Mouse (Mus musculus) kidney, embryonic 16.5 days (tissue): ENCODE results near the gene Cyfip1. TPM values are rescaled to one million over a fixed set of nuclear protein-coding genes. Genes with fewer than 3 reads are reported as not detected.
A peak's percentile ranks its signal among the peaks of the same experiment; 100 is the strongest.

Source experiments
- ATAC-seq: fragments of 200-750 bp; cut with Nextera tagmentation; 2 replicates; pipeline ENCODE4 v1.8.0; 2017; ENCODE audit warnings: moderate TSS enrichment; ENCODE audit not compliant: low FRiP score, low TSS enrichment
- H3K27ac ChIP-seq: fragments of 300-500 bp; sonication (generic); 2 replicates; pipeline ENCODE4 v1.5.1; 2014; ENCODE audit warnings: low read length
- H3K27me3 ChIP-seq: fragments of 300-500 bp; sonication (generic); 2 replicates; pipeline ENCODE4 v1.6.1; 2014; ENCODE audit warnings: low read length, control low read depth, mixed read lengths; ENCODE audit not compliant: insufficient read depth
- H3K36me3 ChIP-seq: fragments of 300-500 bp; sonication (generic); 2 replicates; pipeline ENCODE4 v1.6.1; 2014; ENCODE audit warnings: low read length, control low read depth, mixed read lengths; ENCODE audit not compliant: insufficient read depth
- H3K4me1 ChIP-seq: fragments of 300-500 bp; sonication (generic); 2 replicates; pipeline ENCODE4 v1.6.1; 2014; ENCODE audit warnings: low read length, control low read depth, mixed read lengths; ENCODE audit not compliant: insufficient read depth
- H3K4me2 ChIP-seq: fragments of 300-500 bp; sonication (generic); replicated peaks from 2 replicates; pipeline ENCODE4 v1.6.1; 2014; ENCODE audit warnings: low read depth, low read length
- H3K4me3 ChIP-seq: fragments of 300-500 bp; sonication (generic); 2 replicates; pipeline ENCODE4 v1.5.1; 2014; ENCODE audit warnings: mild to moderate bottlenecking, low read length
- H3K9ac ChIP-seq: fragments of 300-500 bp; sonication (generic); replicated peaks from 2 replicates; pipeline ENCODE4 v1.6.1; 2014; ENCODE audit warnings: low read length
- H3K9me3 ChIP-seq: fragments of 300-500 bp; sonication (generic); 2 replicates; pipeline ENCODE4 v1.6.1; 2016; ENCODE audit warnings: low read length, control low read depth
- WGBS: fragments of 180-500 bp; shearing (Covaris S2); extraction: QIAGEN DNeasy Blood & Tissue Kit; methylation state at CpG from one replicate; pipeline ENCODE4 v1.1.7; 2014; 5-methylcytosine and 5-hydroxymethylcytosine counted together
- polyA plus RNA-seq: library from polyadenylated mRNA; unstranded; fragments of >200 nt; fragmentation: Nextera tagmentation; extraction: Ambion mirVana; gene quantifications from 2 replicates; pipeline ENCODE4 v1.2.1, GENCODE M21; 2015

The Cyfip1 gene
- polyA plus RNA-seq, 1 experiment from 2014 or later: 113 TPM

DNA sequence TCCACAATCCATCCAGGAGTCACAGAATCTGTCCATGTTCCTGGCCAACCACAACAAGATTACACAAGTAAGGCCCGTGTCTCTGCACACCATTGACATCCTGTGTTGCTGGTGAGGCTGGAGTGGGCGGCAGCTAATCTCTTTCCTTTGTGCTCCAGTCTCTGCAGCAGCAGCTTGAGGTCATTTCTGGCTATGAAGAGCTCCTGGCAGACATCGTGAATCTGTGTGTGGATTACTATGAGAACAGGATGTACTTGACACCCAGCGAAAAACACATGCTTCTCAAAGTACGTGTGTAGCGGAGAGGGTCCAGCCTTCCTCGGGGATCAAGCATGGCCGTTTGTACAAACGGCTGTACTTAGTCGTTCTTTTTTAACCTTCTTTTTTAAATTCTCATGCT lies 36.2 kb downstream of the Cyfip1 start:
- Histone ChIP-seq H3K36me3 (peaks cover 86% of the 10 kb centered on the region), H3K27me3 (no peaks in the 10 kb centered on the region), H3K4me1 (no peaks in the 10 kb centered on the region), H3K27ac (no peak overlapping the region), H3K4me2 (no peak overlapping the region), H3K9ac (no peak overlapping the region), H3K4me3 (no peak overlapping the region), H3K9me3 (no peaks in the 10 kb centered on the region)
- no peak for ATAC-seq
- WGBS: 91% methylated on average over 10 of the region's 10 CpGs

DNA sequence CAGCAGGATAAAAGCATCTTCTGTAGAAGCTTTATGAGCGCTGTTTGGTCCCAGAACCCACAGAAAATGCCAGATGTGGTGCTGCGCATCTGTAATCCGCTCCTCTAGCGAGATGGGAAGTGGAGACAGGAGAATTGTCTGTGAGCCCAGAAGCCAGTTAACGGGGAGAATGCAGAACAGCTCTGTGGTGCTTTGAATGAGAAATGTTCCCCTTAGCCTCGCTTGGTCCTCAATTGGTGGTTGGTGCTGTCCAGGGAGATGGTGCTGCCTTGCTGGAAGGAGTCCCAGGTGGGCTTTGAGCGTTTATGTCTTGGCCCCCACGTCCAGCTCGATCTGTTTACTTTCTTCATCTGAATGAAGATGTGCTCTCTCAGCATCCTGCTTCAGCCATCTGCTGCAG lies 39.3 kb downstream of the Cyfip1 start:
- Histone ChIP-seq H3K4me3 (no peak overlapping the region), H3K9ac (no peak overlapping the region), H3K9me3 (no peaks in the 10 kb centered on the region), H3K27ac (no peak overlapping the region), H3K27me3 (no peaks in the 10 kb centered on the region), H3K36me3 (peaks cover 62% of the 10 kb centered on the region), H3K4me1 (no peaks in the 10 kb centered on the region), H3K4me2 (no peak overlapping the region)
- 87% methylated on average over 9 of the region's 9 CpGs for WGBS
- no peak for ATAC-seq

DNA sequence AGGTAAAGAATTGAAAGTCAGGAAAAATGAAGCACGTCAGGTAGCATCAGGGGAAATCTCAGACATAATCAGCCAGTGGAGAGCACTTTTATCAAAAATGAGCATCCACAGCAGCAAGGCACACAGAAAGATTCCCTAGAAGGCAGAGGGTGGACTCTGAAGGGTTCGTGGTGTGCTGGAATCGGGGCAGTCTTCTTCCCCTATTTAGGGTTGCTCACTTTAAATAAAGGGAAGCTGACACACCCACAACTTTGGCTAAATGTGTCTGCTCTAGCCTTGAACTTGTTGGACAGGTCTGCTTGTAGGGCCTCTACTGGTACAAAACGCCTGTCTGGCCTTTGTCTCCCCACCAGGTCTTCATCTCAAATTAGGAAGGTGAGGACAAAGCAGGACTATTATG lies 47.1 kb downstream of the Cyfip1 start:
- Histone ChIP-seq H3K9me3 (no peaks in the 10 kb centered on the region), H3K4me3 (no peak overlapping the region), H3K36me3 (peaks cover 42% of the 10 kb centered on the region), H3K27me3 (no peaks in the 10 kb centered on the region), H3K4me2 (no peak overlapping the region), H3K9ac (no peak overlapping the region), H3K27ac (no peak overlapping the region), H3K4me1 (no peaks in the 10 kb centered on the region)
- WGBS: 93% methylated on average over 4 of the region's 4 CpGs
- ATAC-seq: no peak

DNA sequence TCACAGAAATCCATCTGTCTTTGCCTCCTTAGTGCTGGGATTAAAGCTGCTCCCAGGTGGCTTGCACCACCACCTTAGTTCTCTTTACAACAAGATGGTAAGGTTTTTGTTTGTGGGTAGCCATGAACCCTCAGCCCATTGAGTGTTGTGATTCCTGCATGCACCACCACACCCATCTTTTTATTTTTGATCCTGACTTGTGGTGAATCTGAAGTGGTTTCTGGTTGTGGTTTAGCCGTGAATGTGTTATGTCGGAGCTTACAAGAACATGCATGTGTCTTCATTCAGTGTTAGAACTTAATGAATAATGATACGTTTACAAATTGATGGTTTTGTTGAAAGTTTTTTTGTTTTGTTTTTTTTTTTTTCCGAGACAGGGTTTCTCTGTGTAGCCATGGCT lies 48.5 kb downstream of the Cyfip1 start:
- no peak overlapping the region for H3K9ac ChIP-seq
- no peak for ATAC-seq
- WGBS: 95% methylated on average over 4 of the region's 4 CpGs
- H3K4me3 ChIP-seq: no peak overlapping the region
- no peaks in the 10 kb centered on the region for H3K4me1 ChIP-seq
- H3K9me3 ChIP-seq: no peaks in the 10 kb centered on the region
- no peak overlapping the region for H3K4me2 ChIP-seq
- peaks cover 45% of the 10 kb centered on the region for H3K36me3 ChIP-seq
- H3K27me3 ChIP-seq: no peaks in the 10 kb centered on the region
- no peak overlapping the region for H3K27ac ChIP-seq

DNA sequence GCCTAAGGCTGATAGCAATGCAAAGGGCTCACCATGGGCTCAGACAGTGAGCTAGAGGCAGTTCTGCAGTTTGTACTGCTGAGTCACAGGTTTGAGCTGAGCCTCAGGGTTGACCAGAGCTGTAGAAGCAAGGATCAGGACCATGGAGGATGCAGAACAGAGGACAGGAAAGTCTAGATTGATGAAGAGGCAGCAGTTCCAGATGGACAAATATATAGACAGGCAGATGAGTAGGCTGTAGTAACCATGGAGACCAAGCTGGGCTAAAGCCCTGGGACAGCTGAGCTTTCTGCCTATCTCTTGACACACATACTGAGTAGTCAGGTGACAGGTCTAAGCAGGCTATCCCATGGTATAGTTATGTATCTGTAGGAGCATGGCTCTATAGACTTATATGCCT lies 49.2 kb downstream of the Cyfip1 start:
- no peaks in the 10 kb centered on the region for H3K4me1 ChIP-seq
- no peak overlapping the region for H3K27ac ChIP-seq
- H3K4me2 ChIP-seq: no peak overlapping the region
- H3K36me3 ChIP-seq: peaks cover 45% of the 10 kb centered on the region
- ATAC-seq: no peak
- no peak overlapping the region for H3K9ac ChIP-seq
- H3K9me3 ChIP-seq: no peaks in the 10 kb centered on the region
- no peak overlapping the region for H3K4me3 ChIP-seq
- H3K27me3 ChIP-seq: no peaks in the 10 kb centered on the region

DNA sequence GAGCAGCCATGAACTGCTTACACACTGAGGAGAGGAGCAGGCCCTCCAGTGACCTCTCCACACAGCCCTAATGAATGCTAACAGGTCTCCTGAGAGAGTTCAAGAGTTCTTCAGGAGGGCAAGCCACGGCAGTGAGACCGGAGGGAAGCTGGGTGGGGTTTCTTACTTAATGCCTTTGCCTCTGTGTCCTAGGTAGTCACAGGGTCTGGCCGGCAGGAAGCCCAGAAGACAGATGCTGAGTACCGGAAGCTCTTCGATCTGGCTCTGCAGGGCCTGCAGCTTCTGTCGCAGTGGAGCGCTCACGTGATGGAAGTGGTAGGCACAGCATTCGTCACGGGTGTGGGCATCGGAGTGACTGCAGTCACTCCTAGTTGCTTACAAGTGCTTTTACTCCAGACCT lies 50.3 kb downstream of the Cyfip1 start:
- H3K27me3 ChIP-seq: no peaks in the 10 kb centered on the region
- ATAC-seq: 0 out of 2 replicates have a peak, but pooled peaks have one; percentile 23
- H3K4me3 ChIP-seq: no peak overlapping the region
- no peak overlapping the region for H3K27ac ChIP-seq
- no peaks in the 10 kb centered on the region for H3K9me3 ChIP-seq
- H3K9ac ChIP-seq: no peak overlapping the region
- H3K36me3 ChIP-seq: peaks cover 52% of the 10 kb centered on the region
- no peak overlapping the region for H3K4me2 ChIP-seq
- 86% methylated on average over 11 of the region's 11 CpGs for WGBS
- no peaks in the 10 kb centered on the region for H3K4me1 ChIP-seq

DNA sequence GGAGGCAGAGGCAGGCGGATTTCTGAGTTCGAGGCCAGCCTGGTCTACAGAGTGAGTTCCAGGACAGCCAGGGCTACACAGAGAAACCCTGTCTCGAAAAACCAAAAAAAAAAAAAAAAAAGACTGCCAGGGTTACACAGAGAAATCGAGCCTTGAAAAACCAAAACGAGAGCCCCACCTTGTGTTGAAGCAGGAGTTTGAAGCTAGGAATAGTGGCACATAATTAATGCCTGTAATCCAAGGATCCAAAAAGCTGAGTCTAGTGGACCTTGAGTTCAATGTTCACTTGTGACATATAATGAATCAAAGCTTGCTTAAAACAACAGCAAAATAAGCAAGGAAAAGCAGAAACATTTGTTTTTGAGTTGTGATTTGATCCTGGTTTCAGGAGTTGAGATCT lies 62.2 kb downstream of the Cyfip1 start:
- Histone ChIP-seq H3K4me3 (no peak overlapping the region), H3K4me1 (no peaks in the 10 kb centered on the region), H3K9ac (no peak overlapping the region), H3K27ac (no peak overlapping the region), H3K9me3 (no peaks in the 10 kb centered on the region), H3K36me3 (peaks cover 68% of the 10 kb centered on the region), H3K4me2 (no peak overlapping the region), H3K27me3 (no peaks in the 10 kb centered on the region)
- WGBS: 82% methylated on average over 4 of the region's 5 CpGs
- ATAC-seq: no peak

DNA sequence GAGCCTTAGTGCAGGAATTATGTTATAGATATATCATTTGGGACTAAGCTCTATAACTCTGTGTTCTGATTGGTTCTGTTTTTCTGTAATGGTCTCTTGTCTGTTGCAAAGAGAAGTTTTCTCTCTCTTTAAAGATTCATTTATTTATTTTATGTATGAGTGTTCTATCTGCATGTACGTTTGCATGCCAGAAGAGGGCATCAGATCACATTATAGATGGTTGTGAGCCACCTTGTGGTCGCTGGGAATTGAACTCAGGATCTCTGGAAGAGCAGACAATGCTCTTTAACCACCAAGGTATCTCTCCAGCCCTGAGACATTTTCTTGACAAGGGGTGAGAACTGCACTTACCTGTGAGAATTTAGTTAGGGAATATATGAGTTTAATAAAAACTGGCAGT lies 63.9 kb downstream of the Cyfip1 start:
- Histone ChIP-seq H3K9ac (no peak overlapping the region), H3K9me3 (no peaks in the 10 kb centered on the region), H3K27ac (no peak overlapping the region), H3K4me2 (no peak overlapping the region), H3K4me3 (no peak overlapping the region), H3K4me1 (no peaks in the 10 kb centered on the region), H3K36me3 (peaks cover 63% of the 10 kb centered on the region), H3K27me3 (no peaks in the 10 kb centered on the region)
- 79% methylated on average over 2 of the region's 2 CpGs for WGBS
- no peak for ATAC-seq

DNA sequence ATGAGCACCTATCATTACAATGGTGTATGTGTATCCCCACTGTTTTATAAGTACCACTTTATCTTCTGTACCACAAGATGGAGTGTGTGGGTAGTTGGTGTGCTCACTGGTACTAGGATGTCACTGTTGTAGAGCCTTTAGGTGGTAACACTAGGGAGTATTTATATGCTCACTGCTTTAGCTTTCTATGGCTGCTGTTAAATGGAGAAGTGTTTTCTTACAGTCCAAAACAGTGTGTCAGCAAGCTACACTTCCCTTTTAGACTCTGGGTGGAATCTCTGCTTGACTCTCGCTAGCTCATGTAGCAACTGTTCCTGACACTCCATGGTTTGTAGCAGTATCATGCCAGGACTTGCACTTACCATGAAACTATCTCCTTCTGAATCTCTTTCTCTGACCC lies 68.0 kb downstream of the Cyfip1 start:
- 95% methylated on average over 1 of the region's 1 CpGs for WGBS
- H3K9me3 ChIP-seq: no peaks in the 10 kb centered on the region
- H3K4me1 ChIP-seq: no peaks in the 10 kb centered on the region
- no peak overlapping the region for H3K4me2 ChIP-seq
- no peak overlapping the region for H3K4me3 ChIP-seq
- no peak overlapping the region for H3K9ac ChIP-seq
- no peak overlapping the region for H3K27ac ChIP-seq
- no peaks in the 10 kb centered on the region for H3K27me3 ChIP-seq
- ATAC-seq: no peak
- peaks cover 60% of the 10 kb centered on the region for H3K36me3 ChIP-seq

DNA sequence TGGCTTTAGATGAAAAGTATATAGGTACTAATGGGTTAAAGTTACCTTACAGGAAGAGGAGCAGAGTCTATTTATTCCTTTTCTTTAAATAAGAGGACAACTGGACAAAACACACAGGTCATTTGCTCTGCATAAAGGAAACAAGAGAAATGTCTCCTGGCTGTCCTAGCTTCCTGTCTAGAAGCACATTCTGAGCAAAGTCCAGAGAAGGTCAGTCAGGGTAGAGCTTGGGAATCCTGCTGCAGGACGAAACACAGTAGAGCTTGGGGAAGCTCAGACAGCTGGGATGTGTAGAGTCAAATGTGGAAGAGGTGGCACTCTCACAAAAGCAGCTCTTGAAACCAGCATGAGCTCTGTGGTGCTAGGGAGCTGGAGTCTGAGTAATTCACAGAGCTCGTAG lies 68.8 kb downstream of the Cyfip1 start:
- Histone ChIP-seq H3K4me3 (no peak overlapping the region), H3K27ac (no peak overlapping the region), H3K4me2 (no peak overlapping the region), H3K9ac (no peak overlapping the region), H3K4me1 (no peaks in the 10 kb centered on the region), H3K27me3 (no peaks in the 10 kb centered on the region), H3K36me3 (peaks cover 61% of the 10 kb centered on the region), H3K9me3 (no peaks in the 10 kb centered on the region)
- ATAC-seq: no peak
- 70% methylated on average over 2 of the region's 2 CpGs for WGBS

DNA sequence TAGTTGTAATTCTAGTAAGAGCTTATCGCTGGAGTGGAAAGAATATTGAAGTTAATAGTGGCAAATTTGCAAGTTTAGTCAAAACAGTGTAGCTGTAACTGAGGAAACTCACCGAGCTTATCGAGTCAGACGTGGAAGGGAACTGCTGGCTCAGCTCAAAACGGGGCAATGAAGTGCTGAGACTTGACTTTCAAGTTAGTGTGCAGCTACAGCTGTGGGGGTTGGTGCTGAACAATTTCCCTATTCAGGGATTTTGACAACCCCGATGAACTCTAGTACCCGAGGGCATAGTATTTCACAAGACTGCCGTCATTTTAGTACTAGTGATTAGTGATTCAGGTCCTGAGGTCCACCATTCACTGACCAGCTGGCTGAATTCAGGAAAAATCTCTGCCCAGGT lies 69.8 kb downstream of the Cyfip1 start:
- H3K4me1 ChIP-seq: no peaks in the 10 kb centered on the region
- no peaks in the 10 kb centered on the region for H3K27me3 ChIP-seq
- no peaks in the 10 kb centered on the region for H3K9me3 ChIP-seq
- no peak overlapping the region for H3K4me2 ChIP-seq
- no peak overlapping the region for H3K9ac ChIP-seq
- ATAC-seq: 0 out of 2 replicates have a peak, but pooled peaks have one; percentile 19
- no peak overlapping the region for H3K27ac ChIP-seq
- 64% methylated on average over 8 of the region's 8 CpGs for WGBS
- H3K4me3 ChIP-seq: no peak overlapping the region
- H3K36me3 ChIP-seq: peaks cover 60% of the 10 kb centered on the region
